Comparison of ENCODE assay signal across 9 mouse cellular contexts in the genomic region with DNA sequence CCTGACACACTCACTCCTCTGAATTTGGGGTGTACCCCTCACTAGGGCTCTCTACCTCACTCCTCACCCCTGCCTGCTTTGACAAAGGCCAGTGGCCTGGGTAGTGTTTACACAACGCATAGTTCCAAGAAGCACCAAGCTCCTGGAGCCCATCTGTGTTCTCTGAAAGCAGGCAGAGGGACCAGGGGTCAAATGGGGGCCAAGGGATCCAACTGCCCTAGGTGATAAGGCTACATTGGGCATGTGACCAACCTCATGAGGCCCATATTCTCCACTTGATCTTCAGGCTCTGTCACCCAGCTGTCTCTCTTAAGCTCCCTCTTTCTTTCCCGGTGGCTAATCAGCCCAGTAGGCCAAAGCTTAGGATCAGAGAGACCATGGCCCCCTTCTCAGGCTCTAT.
DNase-seq lines count a peak whose midpoint lies in the region; ATAC-seq and TF ChIP-seq lines count a peak whose summit lies in the region.
"Had no signal": no experiment of that assay in that cellular context is flagged by ENCODE, and none has a peak within 500 bp of the region (broad histone marks: within the 10 kb centered on the region; RNA-seq: fewer than 3 reads in every experiment).

No protein-coding gene starts in this region.

- H3K36me3 ChIP-seq in heart, embryonic 13.5 days, result peaks cover 60% of the 10 kb centered on the region
- H3K36me3 ChIP-seq in embryonic facial prominence, embryonic 11.5 days (replicated peaks; ENCODE audit: control insufficient read depth, insufficient read depth, low read depth, low read length), result peaks cover 10% of the 10 kb centered on the region
- H3K36me3 ChIP-seq in limb, embryonic 10.5 days, result peaks cover 83% of the 10 kb centered on the region
- peaks cover 25% of the 10 kb centered on the region for H3K36me3 ChIP-seq in midbrain, postnatal 0 days (ENCODE audit: insufficient read depth, low read length)

- no peaks in the 10 kb centered on the region for H3K9me3 ChIP-seq in heart, embryonic 13.5 days
- no peaks in the 10 kb centered on the region for H3K9me3 ChIP-seq in embryonic facial prominence, embryonic 11.5 days (replicated peaks; ENCODE audit: control insufficient read depth, low read length)
- no peaks in the 10 kb centered on the region for H3K9me3 ChIP-seq in limb, embryonic 10.5 days (replicated peaks)
- H3K9me3 ChIP-seq in midbrain, postnatal 0 days (ENCODE audit: low read length), result no peaks in the 10 kb centered on the region
- H3K9me3 ChIP-seq: embryonic facial prominence, embryonic 12.5 days had no signal

- no peak; the same call in 1 of the 2 replicates for ATAC-seq in heart, embryonic 13.5 days (ENCODE audit: extremely low read depth, insufficient number of reproducible peaks, low FRiP score, low TSS enrichment)
- no peak for ATAC-seq in embryonic facial prominence, embryonic 11.5 days (replicated peaks; ENCODE audit: insufficient number of reproducible peaks, low FRiP score, low TSS enrichment, low read depth)
- no peak for ATAC-seq in midbrain, postnatal 0 days (ENCODE audit: low FRiP score)

- intact Hi-C loops in heart, postnatal 36 days (cut with DNase I), result no loop called here
- intact Hi-C loops in gastrocnemius, postnatal 14 days (cut with DNase I; ENCODE audit: low total_unique reads), result loop anchor here (10.0 kb wide), 1 partner anchor 272 kb away; no protein-coding TSS in a partner anchor

- WGBS in heart, embryonic 13.5 days, result 13% methylated on average over 2 of the region's 2 CpGs
- 15% methylated on average over 2 of the region's 2 CpGs for WGBS in embryonic facial prominence, embryonic 11.5 days
- 6% methylated on average over 2 of the region's 2 CpGs for WGBS in limb, embryonic 10.5 days
- 0% methylated on average over 2 of the region's 2 CpGs for WGBS in midbrain, postnatal 0 days

- H3K4me2 ChIP-seq in heart, embryonic 13.5 days, result no peak overlapping the region
- H3K4me2 ChIP-seq in embryonic facial prominence, embryonic 11.5 days (ENCODE audit: low read depth, low read length), result no peak overlapping the region
- no peak overlapping the region for H3K4me2 ChIP-seq in midbrain, postnatal 0 days (ENCODE audit: low read depth, low read length, poor library complexity, severe bottlenecking)
- H3K4me2 ChIP-seq: embryonic facial prominence, embryonic 12.5 days had no signal

- no peak overlapping the region for H3K4me3 ChIP-seq in heart, embryonic 13.5 days
- H3K4me3 ChIP-seq in embryonic facial prominence, embryonic 11.5 days (ENCODE audit: low read depth, low read length), result no peak overlapping the region
- no peak overlapping the region for H3K4me3 ChIP-seq in limb, embryonic 10.5 days
- no peak overlapping the region for H3K4me3 ChIP-seq in midbrain, postnatal 0 days (ENCODE audit: low read depth, low read length)
- H3K4me3 ChIP-seq: embryonic facial prominence, embryonic 12.5 days had no signal

- peak overlapping the region; percentile 67 for H3K27ac ChIP-seq in heart, embryonic 13.5 days (replicated peaks)
- H3K27ac ChIP-seq in embryonic facial prominence, embryonic 11.5 days (replicated peaks; ENCODE audit: low read depth, low read length), result no peak overlapping the region
- 0 out of 2 replicates have a peak overlapping the region, but pooled peaks have one; percentile 42 for H3K27ac ChIP-seq in limb, embryonic 10.5 days
- peak overlapping the region; percentile 39; the same call in 1 of the 2 replicates for H3K27ac ChIP-seq in midbrain, postnatal 0 days (ENCODE audit: low read depth, low read length)

- peaks cover 88% of the 10 kb centered on the region for H3K4me1 ChIP-seq in heart, embryonic 13.5 days
- peaks cover 7% of the 10 kb centered on the region for H3K4me1 ChIP-seq in embryonic facial prominence, embryonic 11.5 days (ENCODE audit: control insufficient read depth, insufficient read depth, low read length)
- H3K4me1 ChIP-seq in limb, embryonic 10.5 days, result peaks cover 51% of the 10 kb centered on the region
- peaks cover 19% of the 10 kb centered on the region; the same call in 1 of the 2 replicates for H3K4me1 ChIP-seq in midbrain, postnatal 0 days (ENCODE audit: insufficient read depth, low read length)

- no peak for TF ChIP-seq CTCF in midbrain, postnatal 0 days (IDR thresholded peaks at IDR 0.05)

- H3K27me3 ChIP-seq in heart, embryonic 13.5 days (replicated peaks), result no peaks in the 10 kb centered on the region
- no peaks in the 10 kb centered on the region for H3K27me3 ChIP-seq in embryonic facial prominence, embryonic 11.5 days (ENCODE audit: control insufficient read depth, insufficient read depth, low read length)
- no peaks in the 10 kb centered on the region for H3K27me3 ChIP-seq in limb, embryonic 10.5 days (ENCODE audit: low read depth, poor library complexity, severe bottlenecking)
- no peaks in the 10 kb centered on the region for H3K27me3 ChIP-seq in midbrain, postnatal 0 days (ENCODE audit: insufficient read depth, low read length)
- H3K27me3 ChIP-seq: embryonic facial prominence, embryonic 12.5 days had no signal

- H3K9ac ChIP-seq in heart, embryonic 13.5 days, result peak overlapping the region; percentile 37; the same call in 1 of the 2 replicates
- H3K9ac ChIP-seq in embryonic facial prominence, embryonic 11.5 days (replicated peaks; ENCODE audit: low read length), result no peak overlapping the region
- H3K9ac ChIP-seq in midbrain, postnatal 0 days (replicated peaks; ENCODE audit: low read length, poor library complexity, severe bottlenecking), result no peak overlapping the region

- DNase-seq in heart, postnatal 36 days, result no peak
- DNase-seq in embryonic facial prominence, embryonic 11.5 days (ENCODE audit: low spot score), result peak; percentile 36
- DNase-seq in limb, embryonic 10.5 days (ENCODE audit: low spot score), result no peak
- DNase-seq in midbrain, postnatal 0 days (ENCODE audit: low spot score), result no peak
- DNase-seq in gastrocnemius, postnatal 14 days, result no peak
- DNase-seq in urinary bladder, postnatal 25 days (ENCODE audit: low spot score), result no peak
- DNase-seq in adrenal gland, postnatal 14 days, result no peak
